Mouse (Mus musculus) liver (tissue): ENCODE results near the gene Clstn1.

Source experiments
- DNase-seq: peaks from one replicate; pipeline ENCODE4 v3.0.0-alpha.2; 2020; ENCODE audit warnings: mixed read lengths

Clstn1 gene

DNA sequence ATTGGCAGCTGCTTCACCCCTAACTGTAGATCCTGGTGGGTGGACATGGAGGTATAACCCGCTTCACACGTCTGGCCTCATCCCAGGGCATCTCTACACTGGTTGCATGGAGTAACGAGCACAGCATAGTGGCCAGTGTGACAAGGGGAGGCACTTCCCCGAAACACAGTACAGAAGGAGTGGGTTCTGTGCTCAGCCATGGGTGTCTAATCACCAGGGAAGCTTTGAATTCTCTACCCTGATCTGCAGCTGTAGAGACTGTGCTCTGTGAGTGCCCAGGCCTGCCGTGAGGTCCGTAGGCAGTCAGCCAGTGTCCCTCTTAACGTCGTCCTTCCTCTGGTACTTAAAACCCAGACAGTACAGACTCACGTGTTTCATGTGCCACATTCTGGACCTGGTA is 54.6 kb downstream of the Clstn1 start:
- no peak for DNase-seq

DNA sequence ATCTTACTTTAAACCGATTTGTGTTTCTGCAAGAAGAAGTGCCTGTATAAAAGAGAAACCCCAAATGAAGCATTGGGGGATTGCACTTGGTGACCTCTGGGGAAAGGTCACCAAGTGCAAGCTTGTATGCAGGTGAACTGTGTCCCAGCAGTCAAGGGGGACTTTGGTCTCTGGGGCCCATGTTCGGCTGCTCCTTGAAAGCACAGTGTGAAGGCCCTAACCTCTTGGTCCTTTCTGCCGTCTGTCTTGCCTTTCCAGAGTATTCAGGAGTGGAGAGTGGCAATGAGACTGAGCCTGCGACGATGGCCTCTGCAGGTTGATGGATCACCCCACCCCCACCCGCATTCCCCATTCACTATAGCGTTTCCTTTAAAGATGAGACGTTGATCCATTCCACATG is 55.1 kb downstream of the Clstn1 start:
- no peak for DNase-seq

DNA sequence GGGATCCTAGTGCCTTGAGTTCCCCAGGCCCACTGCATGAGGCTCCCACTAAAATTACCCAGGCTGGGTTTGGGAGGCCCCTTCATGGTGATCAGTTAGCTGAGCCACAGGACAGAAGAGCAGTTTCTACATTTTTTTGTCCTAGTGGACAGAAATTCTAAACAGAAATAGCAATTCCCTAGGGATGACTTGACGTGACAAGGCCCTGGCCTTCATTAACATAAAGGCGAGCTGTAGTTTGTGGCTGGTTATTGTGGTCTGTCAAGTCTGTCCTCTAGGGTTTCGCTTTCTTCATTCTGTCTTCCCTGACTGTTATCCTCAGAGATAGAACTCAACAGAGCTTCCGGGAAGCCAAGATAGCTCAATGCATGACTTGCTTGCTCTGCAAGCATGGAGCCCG is 55.7 kb downstream of the Clstn1 start:
- no peak for DNase-seq

DNA sequence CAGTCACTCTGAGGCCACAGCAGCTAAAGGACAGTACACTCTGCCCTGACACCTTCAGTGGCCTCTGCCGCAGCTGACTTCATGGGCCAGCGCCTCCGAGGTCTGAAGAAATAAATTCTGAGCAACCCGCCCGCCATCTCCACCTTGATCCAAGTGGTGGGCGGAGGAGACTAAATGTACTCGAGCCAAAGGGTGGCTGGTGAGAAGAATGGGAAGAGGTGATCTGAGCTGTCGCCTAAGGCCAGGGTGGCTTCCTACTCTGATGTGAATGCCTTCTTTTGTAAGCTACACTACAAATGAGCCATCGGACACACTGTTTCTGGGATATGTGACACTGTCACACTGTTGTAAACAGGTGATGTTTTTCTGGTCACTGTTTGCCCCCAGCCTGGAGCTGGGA is 59.5 kb downstream of the Clstn1 start:
- DNase-seq, result no peak

DNA sequence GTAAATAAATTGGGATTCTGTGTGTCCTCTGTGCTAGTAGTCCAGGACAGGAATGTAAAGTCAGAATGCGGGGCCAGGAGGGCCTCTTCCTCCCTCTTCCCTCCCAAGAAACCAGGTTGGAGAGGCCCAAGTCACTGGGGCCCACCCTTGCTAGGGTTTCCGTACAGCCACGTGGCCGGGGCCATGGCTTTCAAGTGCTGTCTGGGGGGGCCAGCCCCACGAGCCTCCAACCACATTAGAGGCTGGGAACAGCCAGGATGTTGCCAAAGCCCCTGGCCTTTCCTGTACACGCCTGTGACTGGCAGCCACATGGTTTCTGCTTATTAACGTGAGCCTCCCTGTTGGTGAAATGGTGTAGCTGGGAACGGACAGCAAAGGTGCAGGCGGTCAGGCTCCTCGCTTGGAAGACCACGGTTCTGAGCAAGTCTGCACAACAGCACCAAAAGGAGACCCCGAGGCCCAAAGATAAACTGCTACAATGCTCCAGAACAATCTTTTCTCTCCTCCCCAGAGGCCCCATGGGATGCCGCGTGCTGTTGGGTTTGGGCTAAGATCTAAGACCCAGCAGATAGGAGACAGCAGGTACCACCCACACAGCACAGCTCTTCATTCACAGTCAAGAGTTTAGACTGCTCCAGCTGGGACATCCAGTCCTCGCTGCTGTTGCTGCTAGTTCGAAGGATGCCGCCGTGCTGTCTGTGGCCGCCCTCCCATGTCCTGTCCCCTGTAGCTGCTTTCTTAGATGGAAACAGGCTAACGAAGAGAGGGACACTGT is 62.0 kb downstream of the Clstn1 start:
- peak; percentile 50 for DNase-seq

DNA sequence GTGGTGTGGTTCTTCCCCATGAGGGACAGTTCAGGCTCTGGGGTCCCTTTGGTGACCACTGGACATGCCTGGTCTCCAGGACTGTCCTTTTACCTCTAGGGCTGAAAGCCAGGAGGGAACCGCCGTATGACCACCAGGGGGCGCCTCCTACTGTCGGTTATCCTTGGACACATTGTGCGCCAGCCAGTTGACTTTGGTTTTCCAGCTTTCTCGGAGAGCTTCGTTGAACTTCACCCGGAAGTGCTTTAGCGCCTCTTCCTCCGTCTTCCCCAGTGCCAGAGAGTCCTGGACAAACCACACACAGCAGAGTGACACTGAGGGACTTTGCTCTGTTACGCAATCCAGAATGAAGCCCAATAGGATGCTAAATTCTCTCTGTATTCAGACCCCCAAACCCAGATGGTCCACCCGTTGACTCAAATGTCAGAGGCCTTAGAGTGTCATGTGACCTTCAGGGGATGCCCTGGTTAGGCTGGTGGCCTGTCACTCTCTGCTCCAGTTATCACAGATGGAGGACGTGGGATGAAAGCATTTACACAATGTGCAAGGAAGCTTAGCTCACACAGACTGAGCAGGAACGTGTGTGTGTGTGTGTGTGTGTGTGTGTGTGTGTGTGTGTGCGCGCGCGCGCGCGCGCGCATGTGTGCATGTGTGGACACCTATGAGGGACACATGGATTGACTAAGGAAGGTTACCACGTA is 64.4 kb downstream of the Clstn1 start:
- DNase-seq, result peak; percentile 77

DNA sequence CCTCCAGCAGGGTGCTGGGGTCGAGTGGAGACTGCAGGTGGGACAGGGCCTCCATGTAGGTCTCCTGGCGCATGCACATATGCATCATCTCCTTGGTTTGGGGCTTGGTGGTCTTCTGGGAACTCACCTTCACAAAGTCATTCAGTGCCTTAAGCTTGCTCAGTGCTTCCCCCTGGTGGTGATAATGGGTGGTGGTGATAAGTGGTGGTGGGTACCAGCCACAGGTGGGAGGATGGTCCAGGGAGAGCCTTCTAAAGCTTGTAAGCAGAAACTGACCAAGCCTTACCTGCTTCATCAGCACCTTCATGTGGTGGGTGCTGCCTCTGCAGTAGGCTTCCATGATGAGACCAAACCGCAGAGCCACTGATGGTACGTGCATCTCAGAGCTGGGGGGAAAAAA is 68.0 kb downstream of the Clstn1 start:
- DNase-seq, result peak; percentile 52

DNA sequence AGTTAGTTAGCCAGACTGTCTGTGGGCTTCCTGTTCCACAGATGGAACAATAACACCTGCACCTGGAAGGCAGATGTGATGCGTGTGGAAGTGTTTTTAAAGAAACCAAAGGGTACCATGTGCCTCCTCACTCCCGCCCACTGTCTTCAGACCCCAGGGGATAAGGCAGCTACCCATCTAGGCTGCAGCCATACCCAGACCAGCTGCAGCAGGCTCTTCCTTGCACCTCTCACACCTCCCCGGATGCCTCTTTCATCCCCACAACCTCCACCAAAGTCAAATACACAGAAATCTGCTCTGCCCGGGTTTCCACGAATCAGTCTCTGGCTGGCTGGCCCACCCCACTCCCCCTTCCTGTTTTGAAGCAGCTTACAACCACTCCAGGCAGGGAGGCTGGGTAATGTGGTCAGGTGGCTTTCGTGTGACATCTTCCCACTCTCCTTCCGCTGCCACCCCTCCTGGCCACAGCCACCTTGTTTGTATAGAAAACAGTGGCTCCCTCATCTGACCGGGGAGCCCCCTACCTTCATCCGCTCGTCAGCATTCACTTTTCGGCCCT is 71.7 kb downstream of the Clstn1 start:
- no peak for DNase-seq

DNA sequence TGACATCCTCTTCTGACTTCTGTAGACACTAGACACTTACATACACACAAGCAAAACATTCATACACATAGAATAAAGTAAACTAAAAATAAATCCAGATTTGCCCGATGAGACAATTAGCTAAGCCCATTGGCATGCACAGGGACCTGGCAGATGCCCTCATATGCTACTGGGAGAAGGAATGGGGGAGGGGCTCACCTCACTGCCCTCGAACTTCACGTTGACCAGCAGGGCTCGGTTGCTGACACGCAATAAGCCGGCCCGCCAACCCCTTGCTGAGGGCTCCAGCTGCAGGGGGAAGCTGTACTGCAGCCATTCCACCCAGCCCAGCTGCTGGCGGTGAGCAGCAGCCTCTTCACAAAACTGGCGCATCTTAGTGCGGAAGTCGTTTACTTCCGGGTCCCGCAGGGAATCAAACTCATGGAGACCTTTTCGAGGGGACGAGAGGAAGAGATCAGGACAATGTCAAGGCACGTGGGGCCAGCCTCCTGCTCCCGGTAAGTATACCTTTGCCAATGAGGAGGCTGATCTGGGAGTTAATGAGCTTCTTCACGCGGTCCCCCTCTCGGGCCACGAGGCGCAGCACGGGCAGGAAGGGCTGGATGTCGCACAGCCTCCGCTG is 73.3 kb downstream of the Clstn1 start:
- no peak for DNase-seq

DNA sequence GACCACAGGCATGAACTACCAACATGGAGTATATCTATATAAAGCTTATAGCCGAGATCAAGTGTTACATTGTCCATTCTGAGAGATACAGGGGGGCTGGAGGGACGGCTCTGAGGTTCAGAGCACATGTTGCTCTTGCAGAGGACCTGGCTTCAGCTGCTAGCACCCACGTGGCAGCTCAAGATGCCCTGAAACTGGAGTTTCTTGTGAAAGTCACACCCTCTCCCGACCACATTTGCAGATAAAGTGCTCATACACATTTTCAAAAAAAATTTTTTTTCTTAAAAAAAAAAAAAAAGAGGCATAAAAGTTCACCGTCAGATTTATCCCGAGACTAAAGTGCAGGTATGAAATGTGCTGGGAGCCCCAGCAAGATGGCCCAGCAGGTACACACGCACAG is 74.3 kb downstream of the Clstn1 start:
- DNase-seq, result no peak

DNA sequence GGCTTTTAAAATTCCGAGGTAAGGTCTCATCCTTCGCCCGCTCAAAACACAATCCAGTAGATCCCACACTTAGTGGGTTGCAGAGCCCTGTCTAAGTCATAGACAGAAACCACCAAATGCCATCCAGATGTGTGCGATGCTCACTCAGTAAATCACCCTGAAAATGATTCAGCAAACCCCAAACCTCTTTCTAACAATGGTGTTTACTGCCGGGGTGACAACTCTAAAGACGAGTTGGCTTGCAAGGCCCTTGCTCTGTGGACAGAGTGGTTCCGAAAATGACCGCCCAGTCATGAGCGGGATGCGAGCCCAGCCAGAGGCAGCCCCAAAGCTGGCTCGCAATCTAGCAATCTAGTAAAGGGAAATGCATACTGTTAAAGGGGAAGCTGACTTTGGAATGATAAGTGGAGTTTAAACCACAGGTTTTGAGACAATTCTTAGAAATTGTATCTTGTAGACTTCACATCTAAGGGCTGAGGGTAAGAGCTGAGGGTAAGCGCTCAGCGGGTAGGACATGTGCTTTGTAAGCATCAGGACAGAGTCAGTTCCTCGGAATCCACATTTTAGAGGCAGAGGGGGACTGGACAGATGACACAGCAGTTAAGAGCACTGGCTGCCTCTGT is 75.8 kb downstream of the Clstn1 start:
- DNase-seq, result no peak

DNA sequence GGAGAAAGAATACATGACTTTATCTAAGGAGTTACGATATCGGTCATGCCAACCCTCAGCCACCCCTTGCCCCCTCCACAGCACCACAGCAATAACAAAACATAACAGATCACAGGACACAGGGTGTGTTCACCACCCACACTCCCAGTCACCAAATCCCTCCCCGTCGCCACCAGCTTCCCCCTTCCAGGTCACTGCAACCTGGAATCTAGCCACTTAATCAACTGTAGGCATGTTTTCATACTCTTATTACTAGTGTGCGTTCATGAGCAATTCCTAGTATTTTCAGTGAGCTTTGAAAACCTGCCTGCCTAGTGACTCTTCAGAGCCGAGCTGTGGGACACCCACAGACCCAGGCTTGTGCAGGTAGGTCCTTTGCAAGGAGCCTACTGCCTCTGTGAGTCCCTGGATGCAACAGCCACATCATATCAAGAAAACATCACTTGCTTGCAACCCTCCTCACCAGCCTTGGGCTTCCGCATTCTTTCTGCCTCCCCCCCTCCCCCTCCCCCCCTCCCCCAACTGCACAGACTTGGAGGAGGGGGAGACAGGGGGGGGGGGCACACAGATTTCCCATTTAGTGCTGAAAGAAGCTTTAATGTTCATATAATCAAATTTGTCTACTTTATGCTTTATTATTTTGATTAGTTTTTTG is 77.7 kb downstream of the Clstn1 start:
- no peak for DNase-seq

DNA sequence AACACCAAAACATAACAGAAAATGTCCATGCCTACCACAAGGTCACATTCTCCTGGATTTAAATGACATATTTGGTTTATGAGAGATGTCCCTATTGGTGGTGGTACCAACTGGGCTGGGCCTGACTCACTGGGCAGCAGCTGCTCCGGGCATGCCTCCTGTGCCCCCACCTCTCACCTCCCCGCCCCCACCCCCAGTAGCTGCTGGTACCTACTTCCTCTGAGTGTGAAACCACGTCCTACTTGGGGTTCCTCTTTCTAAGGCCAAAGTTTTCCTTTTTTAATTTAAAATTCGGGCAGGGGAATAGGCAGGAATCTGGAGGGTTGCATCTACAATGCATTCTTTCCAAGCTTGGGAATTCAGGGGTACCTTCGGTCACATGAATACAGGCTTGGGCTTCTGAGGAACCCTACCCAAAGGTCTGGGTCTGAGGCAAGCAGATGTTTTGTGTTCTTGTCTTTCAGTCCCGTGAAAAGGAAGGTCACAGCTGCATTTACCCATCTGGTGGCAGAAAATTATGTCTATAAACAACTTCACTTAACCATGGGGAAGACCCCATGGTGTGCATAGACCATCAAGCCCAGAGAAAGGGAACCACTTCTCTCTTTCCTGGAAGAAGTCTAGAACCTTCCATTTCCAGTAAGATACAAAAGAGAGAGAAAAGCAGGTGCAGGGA is 78.9 kb downstream of the Clstn1 start:
- DNase-seq, result no peak

DNA sequence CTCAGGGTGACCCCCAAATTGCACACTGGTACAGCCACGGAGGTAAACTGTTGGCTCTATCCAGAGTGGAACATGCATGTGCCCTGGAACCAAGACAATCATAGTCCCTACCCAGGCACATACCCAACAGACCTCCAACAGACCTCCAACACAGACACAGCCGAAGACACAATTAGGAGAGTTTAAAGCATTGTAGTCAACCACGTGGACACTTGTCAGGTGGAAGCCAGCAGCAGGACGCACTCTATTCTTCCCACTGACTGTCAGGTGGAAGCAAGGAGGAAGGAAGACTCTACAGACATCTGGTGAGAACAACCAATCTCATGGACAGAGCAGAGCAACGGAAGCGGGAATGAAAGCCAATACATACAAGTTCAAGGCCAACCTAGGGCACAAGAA is 79.4 kb downstream of the Clstn1 start:
- no peak for DNase-seq

DNA sequence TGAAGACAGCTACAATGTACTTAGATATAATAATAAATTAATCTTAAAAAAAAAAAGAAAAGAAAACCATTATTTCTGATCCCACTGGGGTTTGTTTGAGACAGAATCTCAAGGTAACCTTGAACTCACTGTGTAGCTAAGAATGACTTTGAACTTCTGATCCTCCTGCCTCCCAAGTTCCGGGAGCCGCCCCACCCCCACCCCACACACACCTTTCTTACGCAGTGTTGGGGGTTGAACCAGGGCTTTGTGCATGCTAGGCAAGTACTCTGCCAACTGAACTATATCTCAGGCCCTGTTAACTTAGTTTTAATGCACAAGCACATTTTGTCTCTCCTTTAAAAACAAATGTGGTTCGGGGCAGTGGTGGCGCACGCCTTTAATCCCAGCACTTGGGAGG is 84.9 kb downstream of the Clstn1 start:
- DNase-seq, result no peak

DNA sequence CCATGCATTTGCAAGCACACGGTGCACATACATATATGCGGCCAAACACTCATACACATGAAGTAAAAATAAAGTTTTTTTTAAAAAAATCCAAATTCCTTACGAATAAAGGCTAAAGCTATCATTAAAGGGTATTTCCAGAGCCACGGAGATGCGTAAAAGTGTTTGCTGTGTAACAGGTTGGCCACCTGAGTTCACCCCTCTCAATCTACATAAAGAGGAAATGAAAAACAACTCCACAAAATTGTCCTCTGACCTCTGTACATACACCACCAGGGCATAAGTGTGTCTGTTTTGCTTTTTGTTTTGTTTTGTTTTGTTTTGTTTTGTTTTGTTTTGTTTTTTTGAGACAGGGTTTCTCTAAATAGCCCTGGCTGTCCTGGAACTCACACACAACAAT is 86.5 kb downstream of the Clstn1 start:
- no peak for DNase-seq

DNA sequence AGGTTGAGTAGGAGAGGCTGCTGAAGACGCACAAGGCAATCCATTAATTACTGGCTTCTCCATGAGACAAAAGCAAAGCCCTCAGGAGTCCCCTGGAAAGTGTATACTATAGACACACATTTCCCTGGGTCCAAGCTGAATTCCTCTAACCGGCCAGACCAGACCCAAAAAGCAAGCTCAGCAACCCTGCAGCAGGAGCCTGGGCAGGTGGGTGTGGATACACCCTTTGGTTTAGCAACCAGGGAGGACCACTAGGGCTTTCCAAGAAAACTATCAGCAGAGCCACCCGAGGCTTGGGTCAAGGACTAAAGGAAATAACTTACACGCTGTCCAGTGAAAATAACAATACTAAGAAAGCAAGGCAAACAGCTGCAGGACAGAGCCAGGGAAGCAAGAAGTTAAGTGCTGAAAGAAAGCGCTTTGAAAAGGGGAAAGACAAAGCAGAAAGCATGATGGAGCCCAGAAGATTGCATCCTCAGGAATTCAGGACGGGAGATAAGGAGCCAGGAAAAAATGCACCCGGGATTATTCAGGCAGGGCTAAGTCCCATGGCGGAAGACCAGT is 88.6 kb downstream of the Clstn1 start:
- no peak for DNase-seq

DNA sequence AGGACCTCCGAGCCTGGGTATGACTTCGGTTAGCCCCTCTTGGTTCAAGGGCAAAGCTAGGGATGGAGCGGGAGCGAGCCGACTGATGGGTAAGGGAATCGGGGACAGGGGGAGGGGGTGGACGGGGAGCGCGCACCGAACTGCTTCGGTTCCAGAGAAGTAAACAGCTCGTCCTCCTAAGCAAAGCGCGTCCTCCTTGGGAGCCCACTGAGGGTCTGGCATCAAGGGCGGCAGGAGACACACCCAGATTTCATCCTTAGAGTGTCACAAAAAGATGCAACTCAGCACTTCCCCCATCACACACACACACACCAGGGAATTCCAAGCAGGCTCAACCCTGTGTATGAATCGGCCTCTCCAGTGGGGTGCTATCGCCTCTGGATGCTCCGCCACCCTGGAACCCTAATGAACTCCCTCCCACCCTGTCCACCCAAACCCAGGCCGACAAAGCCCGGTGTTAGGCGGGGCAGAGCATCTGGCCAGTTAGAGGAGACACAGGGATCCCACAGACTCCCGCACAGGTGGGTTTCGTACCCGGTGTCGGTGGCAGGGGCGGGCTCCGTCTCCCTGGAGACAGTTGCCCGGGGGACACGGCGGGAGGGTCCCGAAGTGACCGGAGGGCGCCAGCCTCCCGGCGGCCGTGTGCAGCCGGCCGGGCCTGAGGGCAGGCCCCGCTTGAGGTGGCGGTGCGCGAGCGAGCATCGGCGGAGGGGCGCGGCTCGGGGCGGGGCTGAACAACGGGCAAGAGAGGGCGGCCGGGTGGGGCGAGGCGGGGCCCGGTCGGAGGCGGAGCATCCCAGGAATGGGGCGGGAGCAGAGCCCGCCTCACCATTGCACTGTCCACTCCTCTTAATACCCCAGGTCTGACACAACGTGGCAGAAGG is 89.4 kb downstream of the Clstn1 start:
- DNase-seq, result peak; percentile 87

DNA sequence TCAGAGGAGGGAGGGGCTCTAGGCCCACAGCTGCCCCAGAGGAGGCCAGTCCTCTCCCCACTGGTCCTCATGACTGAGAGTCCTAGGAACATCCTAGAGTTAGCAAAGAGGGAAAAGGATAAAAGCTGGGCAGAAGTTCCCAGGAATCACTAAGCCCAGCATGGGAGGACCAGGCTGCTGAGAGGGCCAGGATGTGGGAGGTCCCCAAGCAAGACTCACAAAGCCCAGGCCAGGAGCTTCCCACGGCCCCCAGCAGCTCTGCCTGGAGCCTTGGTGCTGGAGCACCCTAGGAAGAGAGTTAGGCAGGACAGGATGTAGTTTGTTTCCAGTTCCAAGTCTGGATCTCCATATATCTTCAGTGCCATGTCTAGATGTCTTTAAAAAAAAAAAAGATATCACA is 91.7 kb downstream of the Clstn1 start:
- DNase-seq, result no peak

DNA sequence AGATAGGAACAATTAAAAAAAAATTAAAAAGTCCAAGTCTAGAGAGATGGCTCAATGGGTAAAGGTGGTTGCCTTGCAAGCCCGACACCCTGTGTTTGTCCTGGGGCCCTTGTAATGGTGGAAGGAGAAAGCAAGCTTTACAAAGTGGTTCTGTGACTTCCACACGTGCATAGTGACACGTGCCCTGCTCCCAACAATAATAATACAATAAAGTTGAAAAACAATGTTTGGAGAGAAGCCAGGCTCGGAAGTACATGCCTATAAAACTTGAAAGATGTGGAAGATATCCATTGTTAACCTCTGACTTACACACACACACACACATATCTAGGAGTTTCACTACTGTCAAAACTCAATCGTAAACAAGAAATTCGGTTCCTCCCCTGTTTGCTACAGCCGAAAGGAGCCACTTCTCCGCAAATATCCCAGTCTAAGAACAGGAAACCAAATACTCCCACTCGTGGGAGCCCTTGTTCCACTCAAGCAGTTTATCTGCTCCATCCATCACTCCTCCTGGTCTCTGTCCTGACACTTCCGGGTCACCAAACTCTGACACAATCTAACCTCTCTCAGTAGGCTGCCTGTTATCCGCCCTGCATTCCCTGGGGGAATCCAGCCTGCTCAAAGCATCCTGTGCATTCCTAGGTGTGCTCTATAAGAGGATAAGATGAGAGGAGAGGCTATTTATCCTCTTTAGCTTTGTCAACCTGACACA is 92.9 kb downstream of the Clstn1 start:
- DNase-seq, result no peak
